Mouse (Mus musculus): Measurements from ENCODE around the gene Prn. TPM values are rescaled to one million over a fixed set of nuclear protein-coding genes. Genes with fewer than 3 reads are reported as not detected.

Prn gene
- polyA plus RNA-seq, 1 experiment from 2014 or later: not detected

GRCm38 (mm10) chr2:131910847-131911246 is 1.1 kb downstream of the Prn start:
- DNase-seq (ENCODE audit: extremely low spot score, low spot score): no peak
- no peaks in the 10 kb centered on the region for H3K9me3 ChIP-seq
- H3K4me1 ChIP-seq: peaks cover 35% of the 10 kb centered on the region
- peak overlapping the region; percentile 79 for H3K4me3 ChIP-seq
- no peaks in the 10 kb centered on the region for H3K36me3 ChIP-seq (replicated peaks)
- no peak overlapping the region for H3K27ac ChIP-seq
- peaks cover 31% of the 10 kb centered on the region for H3K27me3 ChIP-seq (ENCODE audit: poor library complexity, severe bottlenecking)
- WGBS: 65% methylated on average over 2 of the region's 2 CpGs

GRCm38 (mm10) chr2:131911341-131911740 is 1.6 kb downstream of the Prn start:
- 48% methylated on average over 4 of the region's 4 CpGs for WGBS
- H3K9me3 ChIP-seq: no peaks in the 10 kb centered on the region
- no peak for DNase-seq (ENCODE audit: extremely low spot score, low spot score)
- no peaks in the 10 kb centered on the region for H3K36me3 ChIP-seq (replicated peaks)
- H3K27ac ChIP-seq: no peak overlapping the region
- H3K4me1 ChIP-seq: peaks cover 35% of the 10 kb centered on the region
- H3K4me3 ChIP-seq: peak overlapping the region; percentile 79; the same call in 1 of the 2 replicates
- peaks cover 31% of the 10 kb centered on the region for H3K27me3 ChIP-seq (ENCODE audit: poor library complexity, severe bottlenecking)

GRCm38 (mm10) chr2:131912526-131913258 is 2.9 kb downstream of the Prn start:
- 78% methylated on average over 8 of the region's 8 CpGs for WGBS
- DNase-seq (ENCODE audit: extremely low spot score, low spot score): no peak
- Histone ChIP-seq H3K36me3 (replicated peaks) (peaks cover 3% of the 10 kb centered on the region), H3K4me3 (no peak overlapping the region), H3K9me3 (no peaks in the 10 kb centered on the region), H3K27me3 (ENCODE audit: poor library complexity, severe bottlenecking) (peaks cover 31% of the 10 kb centered on the region), H3K27ac (no peak overlapping the region), H3K4me1 (peaks cover 35% of the 10 kb centered on the region)

GRCm38 (mm10) chr2:131932275-131932902 is 22.6 kb downstream of the Prn start:
- H3K4me1 ChIP-seq: peaks cover 17% of the 10 kb centered on the region
- peaks cover 2% of the 10 kb centered on the region; the same call in 1 of the 2 replicates for H3K9me3 ChIP-seq
- no peak overlapping the region for H3K4me3 ChIP-seq
- WGBS: 77% methylated on average over 7 of the region's 7 CpGs
- no peaks in the 10 kb centered on the region for H3K27me3 ChIP-seq (ENCODE audit: poor library complexity, severe bottlenecking)
- H3K36me3 ChIP-seq (replicated peaks): peaks cover 10% of the 10 kb centered on the region
- no peak for DNase-seq (ENCODE audit: extremely low spot score, low spot score)
- no peak overlapping the region for H3K27ac ChIP-seq

- Histone ChIP-seq H3K36me3 (replicated peaks) (peaks cover 10% of the 10 kb centered on the region), H3K4me1 (peaks cover 17% of the 10 kb centered on the region), H3K27ac (peak overlapping the region; percentile 62), H3K27me3 (ENCODE audit: poor library complexity, severe bottlenecking) (no peaks in the 10 kb centered on the region), H3K4me3 (no peak overlapping the region), H3K9me3 (peaks cover 2% of the 10 kb centered on the region; the same call in 1 of the 2 replicates)
- DNase-seq (ENCODE audit: extremely low spot score, low spot score): no peak
- 32% methylated on average over 6 of the region's 6 CpGs for WGBS
Measured at GRCm38 (mm10) chr2:131933013-131933412, 23.3 kb downstream of the Prn start.

GRCm38 (mm10) chr2:131933598-131933997 is 23.8 kb downstream of the Prn start:
- Histone ChIP-seq H3K9me3 (peaks cover 2% of the 10 kb centered on the region; the same call in 1 of the 2 replicates), H3K36me3 (replicated peaks) (peaks cover 10% of the 10 kb centered on the region), H3K4me1 (peaks cover 17% of the 10 kb centered on the region), H3K27ac (peak overlapping the region; percentile 62; the same call in 1 of the 2 replicates), H3K27me3 (ENCODE audit: poor library complexity, severe bottlenecking) (no peaks in the 10 kb centered on the region), H3K4me3 (no peak overlapping the region)
- DNase-seq (ENCODE audit: extremely low spot score, low spot score): no peak
- 42% methylated on average over 3 of the region's 3 CpGs for WGBS

- no peak for DNase-seq (ENCODE audit: extremely low spot score, low spot score)
- Histone ChIP-seq H3K4me3 (no peak overlapping the region), H3K27ac (no peak overlapping the region), H3K36me3 (replicated peaks) (peaks cover 10% of the 10 kb centered on the region), H3K9me3 (peaks cover 2% of the 10 kb centered on the region; the same call in 1 of the 2 replicates), H3K4me1 (peaks cover 17% of the 10 kb centered on the region), H3K27me3 (ENCODE audit: poor library complexity, severe bottlenecking) (no peaks in the 10 kb centered on the region)
- WGBS: 89% methylated on average over 2 of the region's 2 CpGs
Measured at GRCm38 (mm10) chr2:131934243-131934642, 24.5 kb downstream of the Prn start.

- 82% methylated on average over 10 of the region's 10 CpGs for WGBS
- H3K36me3 ChIP-seq (replicated peaks): peaks cover 10% of the 10 kb centered on the region
- H3K27me3 ChIP-seq (ENCODE audit: poor library complexity, severe bottlenecking): no peaks in the 10 kb centered on the region
- peaks cover 17% of the 10 kb centered on the region for H3K4me1 ChIP-seq
- no peak for DNase-seq (ENCODE audit: extremely low spot score, low spot score)
- H3K27ac ChIP-seq: no peak overlapping the region
- no peak overlapping the region for H3K4me3 ChIP-seq
- peaks cover 2% of the 10 kb centered on the region; the same call in 1 of the 2 replicates for H3K9me3 ChIP-seq
Measured at GRCm38 (mm10) chr2:131935390-131936105, 25.8 kb downstream of the Prn start.

GRCm38 (mm10) chr2:131936410-131936809 is 26.7 kb downstream of the Prn start:
- Histone ChIP-seq H3K27me3 (ENCODE audit: poor library complexity, severe bottlenecking) (no peaks in the 10 kb centered on the region), H3K4me1 (peaks cover 17% of the 10 kb centered on the region), H3K27ac (no peak overlapping the region), H3K4me3 (no peak overlapping the region), H3K9me3 (peaks cover 2% of the 10 kb centered on the region; the same call in 1 of the 2 replicates), H3K36me3 (replicated peaks) (peaks cover 10% of the 10 kb centered on the region)
- WGBS: 97% methylated on average over 10 of the region's 10 CpGs
- DNase-seq (ENCODE audit: extremely low spot score, low spot score): no peak

- no peaks in the 10 kb centered on the region for H3K4me1 ChIP-seq
- peaks cover 10% of the 10 kb centered on the region for H3K36me3 ChIP-seq (replicated peaks)
- no peaks in the 10 kb centered on the region for H3K27me3 ChIP-seq (ENCODE audit: poor library complexity, severe bottlenecking)
- H3K27ac ChIP-seq: no peak overlapping the region
- peak; percentile 43 for DNase-seq (ENCODE audit: extremely low spot score, low spot score)
- H3K9me3 ChIP-seq: peaks cover 2% of the 10 kb centered on the region; the same call in 1 of the 2 replicates
- no peak overlapping the region for H3K4me3 ChIP-seq
- WGBS: 40% methylated on average over 8 of the region's 8 CpGs
Measured at GRCm38 (mm10) chr2:131939404-131940111, 29.8 kb downstream of the Prn start.

GRCm38 (mm10) chr2:131940506-131940905 is 30.7 kb downstream of the Prn start:
- no peak overlapping the region for H3K27ac ChIP-seq
- 87% methylated on average over 3 of the region's 3 CpGs for WGBS

GRCm38 (mm10) chr2:131941501-131941900 is 31.7 kb downstream of the Prn start:
- H3K36me3 ChIP-seq (replicated peaks): peaks cover 7% of the 10 kb centered on the region
- DNase-seq (ENCODE audit: extremely low spot score, low spot score): no peak
- no peaks in the 10 kb centered on the region for H3K27me3 ChIP-seq (ENCODE audit: poor library complexity, severe bottlenecking)
- H3K4me3 ChIP-seq: no peak overlapping the region
- 79% methylated on average over 6 of the region's 6 CpGs for WGBS
- H3K27ac ChIP-seq: no peak overlapping the region
- peaks cover under 1% of the 10 kb centered on the region; the same call in 1 of the 2 replicates for H3K9me3 ChIP-seq
- H3K4me1 ChIP-seq: no peaks in the 10 kb centered on the region

More at GRCm38 (mm10) chr2:131940506-131940905, 30.7 kb downstream of the Prn start:
- no peak for DNase-seq (ENCODE audit: extremely low spot score, low spot score)
- H3K36me3 ChIP-seq (replicated peaks): peaks cover 10% of the 10 kb centered on the region
- no peaks in the 10 kb centered on the region for H3K4me1 ChIP-seq
- H3K4me3 ChIP-seq: no peak overlapping the region
- H3K27me3 ChIP-seq (ENCODE audit: poor library complexity, severe bottlenecking): no peaks in the 10 kb centered on the region
- peaks cover 2% of the 10 kb centered on the region; the same call in 1 of the 2 replicates for H3K9me3 ChIP-seq
